Mouse (Mus musculus) cerebellum, adult 8-10 months (tissue): ENCODE measurements around the gene Mrvi1.

ENCODE experiments used
- DNase-seq: peaks from one replicate; pipeline ENCODE4 v3.0.0; 2022

The Mrvi1 gene

DNA sequence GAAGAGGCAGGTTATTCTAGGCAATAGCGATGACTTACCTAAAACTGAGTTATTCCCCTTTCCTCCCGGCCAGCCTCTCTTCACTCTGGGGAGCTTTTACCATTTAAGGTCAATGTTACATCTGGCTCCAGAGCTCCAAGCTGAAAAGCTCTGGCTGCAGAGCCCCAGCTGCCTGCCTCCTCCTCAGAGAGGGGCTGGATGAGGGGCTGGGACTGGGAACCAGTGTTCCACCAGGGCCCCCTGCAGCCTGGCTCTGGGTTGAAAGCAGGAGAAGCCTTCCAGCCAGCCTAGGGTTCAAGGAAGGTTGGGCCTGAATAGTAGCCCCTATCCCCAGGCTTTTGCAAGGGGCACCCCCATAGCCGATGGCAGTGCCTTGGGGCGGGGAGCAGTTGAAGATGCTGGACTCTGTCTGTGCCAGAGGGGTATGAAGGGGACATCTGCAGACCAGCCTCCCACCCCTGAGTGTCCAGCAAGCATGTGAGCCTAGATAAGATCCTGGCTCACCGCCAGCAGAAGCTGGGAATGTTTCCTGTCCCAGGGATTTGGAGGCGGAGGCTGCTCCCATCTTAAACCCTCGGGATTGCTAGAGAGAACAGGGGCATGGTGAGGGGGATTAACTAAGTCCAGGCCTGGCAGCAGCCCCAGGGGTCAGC, at the start of gene Mrvi1:
Gene Mrvi1, minus strand, starts transcription at position 409 of the 653 bp plus-strand sequence.
- no peak for DNase-seq

DNA sequence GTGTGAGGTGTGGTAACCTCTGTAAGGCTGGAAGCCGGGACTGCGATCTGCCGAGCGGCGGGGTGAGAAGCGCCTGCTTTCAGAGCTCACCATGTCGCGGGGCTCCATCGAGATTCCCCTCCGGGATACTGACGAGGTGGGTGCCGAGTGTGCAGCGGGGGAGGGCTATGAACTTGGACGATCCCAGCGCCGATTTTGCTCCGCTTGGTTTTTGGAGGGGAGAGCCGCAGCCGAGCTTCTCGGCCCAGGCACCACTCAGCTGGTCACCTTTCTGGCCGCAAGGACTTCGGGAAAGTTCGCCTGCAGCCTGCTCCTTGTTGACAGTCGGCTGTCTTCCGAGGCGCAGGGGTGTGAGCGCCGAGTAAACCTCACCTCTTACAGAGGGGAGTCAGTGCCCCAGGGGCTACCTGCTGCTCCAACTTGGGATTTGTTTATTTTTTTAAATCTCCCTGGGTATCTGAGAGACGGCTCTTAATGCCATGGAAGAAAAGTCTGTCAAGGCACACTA, 46.8 kb upstream of the Mrvi1 start:
- DNase-seq, result no peak

DNA sequence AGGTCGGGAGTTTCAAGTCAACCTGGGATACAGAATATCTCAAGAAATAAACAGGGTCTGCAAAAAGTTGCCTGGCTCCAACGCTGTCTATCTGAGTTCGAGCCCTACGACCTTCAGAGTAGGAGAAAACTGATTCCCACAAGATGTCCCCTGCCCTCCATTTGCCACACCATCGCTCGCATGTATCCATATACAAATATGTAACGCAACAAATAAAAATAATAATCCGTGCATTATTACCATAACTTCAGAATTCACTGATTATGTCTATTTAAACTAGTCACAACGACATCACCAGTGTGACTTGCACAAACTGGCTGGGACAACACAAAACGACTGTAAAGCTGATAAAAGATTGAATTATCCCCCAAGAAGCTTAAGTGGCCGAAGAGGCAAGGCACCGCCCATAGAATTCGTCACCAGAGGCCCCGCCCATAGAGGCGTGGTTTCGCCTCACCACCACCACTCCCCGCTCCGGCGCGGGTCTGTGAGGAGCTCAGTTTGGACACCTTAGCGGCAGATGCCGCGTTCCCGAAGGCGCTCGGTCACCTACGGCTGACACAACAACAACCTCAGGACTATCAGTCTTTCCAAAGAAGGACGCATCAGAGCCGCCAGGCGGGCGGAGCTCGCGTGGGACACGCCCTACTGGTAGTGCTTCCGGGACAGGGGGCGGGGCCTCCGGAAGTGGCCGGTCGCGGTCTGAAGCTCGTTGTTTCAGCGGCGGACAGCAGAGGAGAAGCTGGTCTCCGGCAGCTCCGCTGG, 46.2 kb upstream of the Mrvi1 start, which contains the start of gene Ctr9:
Gene Ctr9, plus strand, starts transcription at position 671 of the 765 bp plus-strand sequence.
- DNase-seq, result peak; percentile 96

DNA sequence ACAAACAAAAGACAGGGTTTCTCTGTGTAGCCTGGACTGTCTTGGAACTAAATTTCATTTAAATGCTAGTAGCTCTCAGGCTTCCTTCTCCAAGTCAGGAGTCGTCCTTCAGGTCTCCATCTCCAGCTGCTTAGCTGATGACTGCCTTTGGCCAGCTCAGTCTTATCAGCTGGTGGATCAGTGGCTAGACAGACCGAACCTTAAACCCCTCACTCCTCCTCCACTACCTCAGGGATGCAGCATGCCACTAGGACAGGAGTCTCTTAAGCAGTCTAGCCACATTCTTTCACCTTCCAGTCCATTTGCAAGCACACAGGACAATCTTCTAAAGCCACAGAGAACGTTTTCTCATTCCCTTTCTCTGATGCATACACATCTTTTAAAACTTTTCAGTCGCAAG, 42.7 kb upstream of the Mrvi1 start:
- no peak for DNase-seq

DNA sequence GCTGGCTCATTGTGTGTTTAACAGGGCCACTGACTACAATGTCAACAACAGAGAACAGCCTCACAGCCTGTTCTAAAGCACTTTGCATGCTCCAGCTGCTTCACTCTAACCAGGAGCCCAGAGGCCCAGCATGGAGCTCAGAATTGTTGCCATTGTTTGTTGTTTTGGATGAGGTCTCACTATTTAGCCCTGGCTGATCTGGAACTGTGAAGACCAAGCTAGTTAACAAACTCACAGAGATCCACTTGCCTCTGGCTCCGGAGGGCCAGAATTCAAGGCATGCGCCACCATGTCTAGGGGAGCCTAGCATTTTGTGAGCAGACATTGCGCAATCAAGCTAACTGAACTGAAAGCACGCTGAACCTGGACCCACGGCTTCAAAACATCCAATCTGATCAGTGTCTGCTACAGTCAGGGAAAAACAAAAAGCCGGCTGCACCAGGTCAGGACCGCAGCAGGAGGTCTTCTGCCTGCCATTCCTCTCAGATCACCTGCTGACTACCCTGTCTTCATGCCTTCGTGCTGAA, 41.9 kb upstream of the Mrvi1 start:
- DNase-seq, result peak; percentile 10

DNA sequence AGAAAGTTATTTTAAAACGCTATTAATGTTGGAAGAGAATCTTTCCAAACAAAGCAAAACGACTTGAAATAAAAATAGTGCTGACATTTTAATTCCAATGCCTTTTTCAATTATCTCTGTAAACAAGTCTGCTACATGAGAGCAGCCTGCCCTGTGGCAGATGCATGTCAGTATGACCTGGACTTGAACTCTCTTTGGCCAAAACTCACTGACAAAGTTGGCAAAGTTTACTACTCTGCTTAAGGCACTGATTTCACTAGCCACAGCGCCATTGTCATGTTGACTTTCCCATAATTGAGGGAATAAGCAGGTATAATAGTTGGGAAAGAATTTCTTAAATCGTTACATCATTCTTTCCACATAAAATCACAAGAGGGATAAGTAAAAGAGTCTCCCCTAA, 38.6 kb upstream of the Mrvi1 start:
- DNase-seq, result no peak

DNA sequence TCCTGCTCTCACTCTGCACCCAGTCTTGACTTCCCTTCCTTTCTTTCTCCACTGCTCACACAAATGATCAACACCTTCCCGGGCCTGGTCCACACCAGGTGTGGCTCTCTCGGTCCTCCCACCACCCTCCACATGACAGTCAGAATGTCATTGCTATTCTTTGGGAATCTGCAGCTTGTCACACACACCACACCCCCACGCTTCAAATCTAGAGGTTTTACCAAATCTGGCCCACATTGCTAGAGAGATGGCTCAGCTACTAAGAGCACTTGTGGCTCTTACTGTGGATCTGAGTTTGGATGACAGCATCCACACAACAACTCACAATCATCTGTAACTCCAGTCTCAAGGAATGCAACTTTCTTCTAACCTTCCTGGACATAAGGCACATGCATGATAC, 34.7 kb upstream of the Mrvi1 start:
- DNase-seq, result no peak

DNA sequence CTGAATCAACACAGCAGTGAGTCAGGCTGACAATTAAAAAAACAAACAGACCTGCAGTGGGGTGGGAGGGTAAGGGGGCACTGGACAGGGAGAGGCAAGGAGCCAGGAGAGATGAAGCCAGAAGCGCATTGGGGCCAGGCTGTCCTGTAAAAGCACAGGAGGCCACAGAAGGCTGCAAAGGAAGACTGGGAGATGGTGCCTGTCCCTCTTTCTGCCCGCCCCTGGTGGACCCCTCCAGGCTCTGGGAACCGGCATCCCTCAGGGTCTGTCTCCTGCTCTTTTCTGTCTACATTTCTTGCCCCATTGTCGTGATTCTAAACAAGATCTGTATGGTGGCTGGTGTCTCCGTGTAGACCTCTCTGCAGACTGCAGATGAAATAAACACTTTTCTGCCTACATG, 33.5 kb upstream of the Mrvi1 start:
- no peak for DNase-seq

DNA sequence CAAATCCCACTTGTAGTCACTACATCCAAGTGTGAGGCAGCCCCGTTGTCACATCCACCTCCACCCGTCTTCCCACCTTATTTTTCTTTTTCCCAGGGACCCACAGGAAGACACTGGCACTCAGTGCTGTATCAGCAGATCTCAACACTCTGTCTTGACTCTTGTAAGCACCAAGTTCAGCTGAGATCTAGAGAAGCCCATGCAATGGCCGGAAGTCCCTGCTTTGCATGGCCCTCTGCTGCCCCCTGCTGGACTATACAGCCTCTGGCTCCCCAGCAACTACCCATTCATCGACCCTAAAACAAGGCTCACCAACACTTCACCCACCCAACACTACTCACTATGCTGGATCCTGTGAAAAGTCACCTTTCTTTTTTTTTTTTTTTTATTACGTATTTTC, 32.6 kb upstream of the Mrvi1 start:
- peak; percentile 41 for DNase-seq

DNA sequence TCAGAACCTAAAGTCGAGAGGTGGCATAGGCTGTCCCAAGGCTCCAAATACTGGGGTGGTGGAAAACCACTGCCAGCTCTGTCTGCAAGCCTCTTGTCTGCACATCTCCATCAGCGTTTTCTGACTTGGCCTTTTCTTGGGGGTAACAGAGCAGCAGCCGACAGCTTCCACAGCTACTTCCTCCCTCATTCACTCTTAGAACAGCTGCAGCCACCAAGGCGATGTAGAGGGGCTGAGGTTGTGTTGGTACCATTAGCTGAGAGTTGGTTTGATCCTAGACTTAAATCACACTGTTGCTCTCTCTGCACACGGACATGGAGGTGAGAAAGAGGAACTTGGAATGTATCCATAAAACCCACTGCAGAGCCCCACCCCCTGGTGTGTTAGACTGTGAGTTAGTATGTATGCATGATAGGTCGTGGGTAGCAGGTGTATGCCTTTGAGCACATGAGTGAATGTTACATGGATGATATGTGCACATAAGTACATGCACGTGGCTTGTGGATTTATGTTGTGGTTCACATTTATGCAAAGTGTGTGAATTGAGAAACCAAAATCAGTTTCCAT, 31.9 kb upstream of the Mrvi1 start:
- no peak for DNase-seq

DNA sequence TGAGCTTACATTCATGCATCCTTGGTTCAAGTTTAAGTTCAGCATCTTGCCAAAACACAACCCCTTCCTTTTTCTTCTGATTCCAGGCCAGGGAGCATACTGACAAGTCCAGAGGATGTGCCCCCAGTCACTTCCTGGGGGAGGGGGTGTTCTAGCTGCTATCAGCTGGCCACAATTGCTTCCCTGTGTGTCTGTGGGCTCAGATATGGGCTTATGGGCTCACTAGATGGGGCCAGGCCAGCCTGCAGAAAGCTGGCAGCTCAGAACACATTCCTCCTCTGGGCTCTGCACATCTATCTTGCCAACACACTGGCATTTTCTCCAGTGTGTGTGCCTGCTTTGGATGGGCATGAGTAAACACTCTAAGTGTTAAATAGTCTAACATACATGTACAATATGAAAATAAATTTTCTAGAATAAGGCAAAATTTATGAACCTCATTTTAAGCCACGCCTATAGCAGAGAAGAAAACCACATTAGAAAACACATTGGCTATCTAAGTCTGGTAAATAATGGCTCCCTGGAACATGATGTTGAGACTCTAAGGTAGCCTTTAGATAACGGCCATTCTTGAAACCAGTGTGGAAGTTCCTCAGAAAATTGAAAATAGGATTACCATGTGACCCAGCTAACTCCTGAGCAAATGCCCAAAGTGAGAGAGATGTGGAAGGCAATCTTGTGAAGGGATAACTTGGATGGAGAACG, 22.0 kb upstream of the Mrvi1 start:
- no peak for DNase-seq

DNA sequence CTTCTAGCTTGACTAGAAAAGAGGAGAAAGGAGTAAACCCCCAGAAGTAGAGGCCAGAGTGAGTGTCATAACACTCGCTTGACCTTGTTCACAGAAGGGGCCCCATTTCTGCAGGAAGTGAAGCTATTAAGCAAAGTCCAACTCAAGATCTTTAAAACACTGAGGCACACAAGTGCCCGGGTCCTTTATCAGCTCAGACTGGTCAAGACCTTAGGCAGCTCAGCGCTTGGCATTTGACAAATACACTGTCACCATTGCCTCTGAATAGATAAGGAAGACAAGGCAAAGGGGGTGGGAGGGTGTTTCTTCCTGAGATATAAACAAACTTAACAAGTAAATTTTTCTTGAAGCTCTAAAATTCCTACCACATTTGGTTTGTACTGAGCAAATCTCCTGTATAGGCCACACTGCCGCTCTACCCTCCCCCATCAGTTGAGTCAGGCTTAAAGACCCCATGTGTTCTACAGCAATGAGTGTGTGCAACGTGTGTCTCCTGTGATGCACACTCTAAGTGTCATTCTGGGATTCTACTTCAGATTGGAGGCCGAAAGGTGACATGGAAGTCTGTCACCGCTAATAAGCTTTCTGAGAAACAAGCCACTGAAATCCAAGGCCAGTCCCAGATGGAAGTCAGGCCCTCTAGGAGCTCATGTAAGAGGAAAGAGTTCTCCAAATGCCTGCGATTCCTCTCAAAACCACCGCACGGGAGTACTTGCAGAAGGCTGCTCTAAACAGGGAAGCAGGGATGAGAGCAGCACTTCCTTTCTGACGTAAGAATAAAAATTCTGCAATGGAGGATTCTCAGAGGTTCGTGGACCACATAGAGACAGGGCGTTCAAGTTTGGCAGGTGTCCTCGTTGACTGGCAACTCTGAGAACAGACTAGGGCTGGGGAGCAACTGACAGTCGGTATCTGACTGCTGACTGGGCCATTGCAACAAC, 16.9 kb upstream of the Mrvi1 start:
- no peak for DNase-seq

DNA sequence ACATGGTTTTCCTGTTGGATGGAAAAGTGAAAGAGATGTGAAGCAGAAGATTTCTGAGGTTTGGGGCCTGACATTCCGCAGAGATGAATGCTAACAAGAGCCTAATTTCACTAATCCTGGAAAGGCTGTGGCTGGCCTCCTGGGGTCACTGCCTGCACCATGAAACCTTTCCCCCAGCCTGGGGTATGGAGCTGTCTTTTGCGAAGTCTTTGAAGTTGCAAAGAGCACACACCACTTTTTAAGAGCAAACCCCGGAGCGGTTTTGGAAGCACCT, 8.9 kb upstream of the Mrvi1 start:
- DNase-seq, result no peak

DNA sequence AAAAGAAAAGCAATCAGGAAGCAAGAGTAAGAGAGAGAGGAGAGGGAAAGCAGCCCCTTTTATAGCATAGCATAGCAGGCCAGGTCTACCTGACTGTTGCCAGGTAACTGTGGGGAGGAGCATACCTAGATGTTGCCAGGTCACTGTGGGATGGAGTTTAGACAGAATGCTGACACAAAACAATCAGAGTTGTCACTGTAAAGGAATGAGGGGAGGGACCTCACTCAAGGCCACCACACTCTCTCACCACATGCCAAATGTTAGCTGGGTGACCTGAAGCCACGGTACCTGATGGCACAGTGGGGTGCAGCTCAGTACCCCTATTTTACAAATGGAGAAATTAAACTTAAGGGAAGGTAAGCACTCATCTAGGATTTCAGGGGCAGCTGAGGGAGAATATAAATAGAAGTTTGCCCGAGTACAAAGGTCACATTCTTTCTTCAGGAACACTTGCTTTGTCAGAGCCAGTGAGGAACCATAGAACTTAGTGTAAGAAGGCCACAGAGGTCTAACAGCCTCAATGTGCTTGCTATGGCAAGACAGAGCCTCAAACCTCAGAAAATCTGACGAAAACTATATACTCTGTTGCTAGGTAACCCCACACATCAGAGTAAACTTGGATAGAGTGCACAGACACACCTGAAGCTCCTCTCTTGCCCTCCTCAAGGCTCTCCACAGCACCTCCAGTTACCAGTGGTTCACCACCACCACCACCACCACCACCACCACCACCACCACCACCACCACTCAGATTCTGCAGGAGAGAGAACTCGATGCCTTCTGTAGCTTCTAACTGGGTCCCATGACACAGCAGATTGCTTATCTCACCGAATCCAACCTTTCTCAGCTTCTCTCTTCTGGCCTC, 8.3 kb upstream of the Mrvi1 start:
- no peak for DNase-seq

DNA sequence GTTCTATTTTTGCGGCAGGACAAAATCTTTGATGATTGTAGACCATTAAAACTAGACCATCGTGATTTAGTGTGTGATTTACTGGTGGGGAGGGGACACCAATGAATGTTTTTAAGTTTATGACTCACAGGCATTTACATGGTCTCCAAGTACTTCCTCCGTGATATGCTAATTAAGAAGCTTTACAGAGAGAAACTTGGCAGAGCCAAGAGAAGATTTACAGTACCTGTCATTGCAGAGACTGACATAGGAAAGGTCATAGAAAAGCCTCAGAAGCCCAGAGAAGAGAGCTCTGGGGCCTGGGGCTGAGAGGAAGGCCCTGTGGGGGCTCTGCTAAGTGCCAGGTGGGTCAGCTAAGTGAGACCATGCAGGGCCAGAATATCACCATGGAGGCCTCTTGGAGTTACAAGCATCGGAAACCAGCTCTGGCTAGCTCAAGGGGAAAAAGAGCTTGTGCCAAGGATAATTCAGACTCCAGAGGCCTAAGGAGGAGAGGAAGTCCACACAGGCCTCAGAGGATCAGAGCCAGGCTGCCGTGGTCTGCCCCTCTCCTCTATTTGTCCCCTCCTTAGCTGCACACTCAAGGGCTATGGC, 7.1 kb upstream of the Mrvi1 start:
- DNase-seq, result no peak

DNA sequence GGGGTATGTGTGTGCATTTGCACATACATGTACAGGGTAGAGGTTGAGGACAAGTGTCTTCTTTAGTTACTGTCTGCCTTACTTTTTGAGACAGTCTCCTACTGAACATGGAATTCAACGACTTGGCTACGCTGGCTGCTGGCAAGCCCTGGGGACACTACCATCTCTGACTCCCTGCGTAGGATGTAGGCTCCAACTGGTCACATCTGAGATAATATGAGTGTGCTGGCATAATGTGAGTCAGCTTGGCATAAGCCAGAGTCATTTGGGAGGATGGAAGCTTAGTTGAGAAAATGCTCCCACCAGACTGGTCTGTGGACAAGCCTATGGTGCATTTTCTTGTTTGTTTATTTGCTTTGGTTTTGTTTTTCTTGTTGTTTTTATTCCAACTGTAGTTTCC, 5.8 kb upstream of the Mrvi1 start:
- DNase-seq, result no peak

DNA sequence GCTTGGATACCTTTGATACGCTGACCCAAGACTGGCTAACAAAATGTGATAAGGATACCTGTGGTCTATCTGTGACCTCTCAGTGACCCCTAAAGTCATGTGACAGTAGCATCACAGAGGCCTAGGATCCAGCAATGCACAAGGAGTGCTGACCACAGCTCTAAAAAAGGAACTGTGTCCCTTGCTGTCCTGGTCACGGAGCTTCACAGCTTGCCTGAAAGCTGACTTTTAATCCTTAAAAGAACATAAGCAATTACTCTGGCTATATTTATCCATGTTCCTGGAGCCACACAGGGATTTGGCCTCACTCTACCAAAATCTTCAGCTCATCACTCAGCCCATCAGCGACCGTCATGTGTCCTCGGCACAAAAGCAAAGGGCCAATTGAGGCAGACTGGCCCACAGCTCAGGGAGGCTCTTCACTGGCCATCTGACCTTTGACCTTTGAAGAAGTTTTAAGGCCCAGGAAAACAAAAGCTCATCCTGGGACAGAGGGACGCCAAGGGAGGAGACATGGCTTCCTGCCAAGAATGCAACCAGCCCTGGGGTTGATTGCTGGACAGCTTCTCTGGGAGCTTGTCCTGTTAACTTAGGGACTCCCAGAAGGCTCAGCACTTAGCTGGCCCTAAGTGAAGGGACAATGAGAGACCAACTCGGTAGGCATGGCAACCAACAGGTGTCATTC, 3.5 kb upstream of the Mrvi1 start:
- DNase-seq, result no peak

DNA sequence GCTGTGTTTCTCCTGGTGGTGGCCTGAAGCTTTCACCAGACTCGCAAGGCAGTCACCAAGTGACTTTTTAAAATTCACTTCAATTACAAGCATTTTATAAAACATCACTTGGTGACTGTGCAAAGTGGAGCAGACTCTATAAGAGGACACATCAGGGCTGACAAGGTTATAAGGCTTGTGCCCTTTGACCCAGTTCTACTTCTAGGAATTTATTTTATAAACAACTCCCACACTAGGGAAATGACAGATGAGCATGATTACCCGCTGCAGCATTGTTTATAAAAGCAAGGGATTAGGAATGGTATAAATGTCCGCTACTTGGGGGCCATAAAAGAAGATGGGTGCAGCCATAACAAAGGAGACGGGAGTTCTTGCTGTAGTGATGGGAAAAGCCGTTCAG, 1.4 kb upstream of the Mrvi1 start:
- DNase-seq, result no peak

DNA sequence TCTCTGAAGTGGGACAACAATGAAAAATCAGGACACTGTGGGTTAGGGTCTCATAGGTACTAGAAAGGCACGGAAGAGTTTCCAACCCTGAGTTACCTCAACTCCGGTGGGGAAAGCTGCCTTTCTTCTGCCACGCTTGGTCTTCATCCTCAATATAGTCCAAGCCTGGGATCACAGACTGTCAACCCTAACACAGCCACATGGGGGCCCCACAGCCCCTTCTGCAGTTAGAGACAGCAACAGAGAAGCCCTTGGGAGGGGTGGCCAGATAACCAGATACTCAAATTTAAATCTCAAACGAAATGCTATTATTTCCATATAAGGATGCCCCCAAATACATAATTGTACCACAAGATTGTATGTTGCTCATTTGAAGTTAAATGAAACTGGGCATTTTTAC, 503 bp upstream of the Mrvi1 start:
- DNase-seq, result no peak

DNA sequence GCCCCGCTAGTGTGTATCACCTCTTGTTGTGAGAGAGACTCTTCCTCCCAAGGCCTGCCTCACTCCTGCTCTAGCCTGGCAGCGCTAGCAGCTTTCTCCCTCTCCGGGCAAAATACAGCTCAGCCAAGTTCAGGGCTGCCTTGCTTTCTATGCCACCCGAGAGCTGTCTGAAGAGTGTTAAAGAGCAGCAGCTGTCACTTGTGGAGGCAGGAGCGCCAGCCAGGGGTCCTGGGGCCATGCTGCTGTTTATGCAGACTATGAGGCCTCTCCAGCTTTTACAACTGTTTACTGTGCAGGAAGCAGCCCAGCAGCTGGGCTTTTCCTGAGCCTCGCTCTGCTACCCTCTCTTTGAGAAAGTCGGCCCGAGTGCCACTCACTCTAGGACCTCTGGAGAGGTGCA, 1.2 kb downstream of the Mrvi1 start:
- DNase-seq, result no peak
